Mouse (Mus musculus) limb, embryonic 14.5 days (tissue): ENCODE results near the gene Kcng1. TPM values are rescaled to one million over a fixed set of nuclear protein-coding genes. Genes with fewer than 3 reads are reported as not detected.
A peak's percentile ranks its signal among the peaks of the same experiment; 100 is the strongest.

Experiments used
- ATAC-seq: fragments of 200-750 bp; cut with Nextera tagmentation; 2 replicates; pipeline ENCODE4 v1.8.0; 2017; ENCODE audit warnings: low read depth, moderate number of reproducible peaks, moderate TSS enrichment; ENCODE audit not compliant: low FRiP score
- DNase-seq: peaks from one replicate; pipeline ENCODE4 v3.0.0-alpha.2; 2015; ENCODE audit warnings: low spot score
- H3K27ac ChIP-seq: fragments of 300-500 bp; sonication (generic); replicated peaks from 2 replicates; pipeline ENCODE4 v1.5.1; 2014; ENCODE audit warnings: low read depth, mild to moderate bottlenecking, low read length, moderate library complexity, mixed read lengths
- H3K27me3 ChIP-seq: fragments of 300-500 bp; sonication (generic); 2 replicates; pipeline ENCODE4 v1.6.1; 2014; ENCODE audit warnings: low read length, mixed read lengths; ENCODE audit not compliant: control insufficient read depth, insufficient read depth
- H3K36me3 ChIP-seq: fragments of 300-500 bp; sonication (generic); 2 replicates; pipeline ENCODE4 v1.6.1; 2014; ENCODE audit warnings: mild to moderate bottlenecking, low read length, moderate library complexity, mixed read lengths; ENCODE audit not compliant: control insufficient read depth, insufficient read depth
- H3K4me1 ChIP-seq: fragments of 300-500 bp; sonication (generic); 2 replicates; pipeline ENCODE4 v1.6.1; 2014; ENCODE audit warnings: antibody characterized with exemption, low read length, mixed read lengths; ENCODE audit not compliant: control insufficient read depth, insufficient read depth
- H3K4me2 ChIP-seq: fragments of 300-500 bp; sonication (generic); replicated peaks from 2 replicates; pipeline ENCODE4 v1.6.1; 2014; ENCODE audit warnings: low read depth, mild to moderate bottlenecking, low read length, moderate library complexity; ENCODE audit not compliant: severe bottlenecking
- H3K4me3 ChIP-seq: fragments of 300-500 bp; sonication (generic); replicated peaks from 2 replicates; pipeline ENCODE4 v1.5.1; 2014; ENCODE audit warnings: low read length
- H3K9ac ChIP-seq: fragments of 300-500 bp; sonication (generic); 2 replicates; pipeline ENCODE4 v1.6.1; 2014; ENCODE audit warnings: mild to moderate bottlenecking, low read depth, low read length, moderate library complexity; ENCODE audit not compliant: severe bottlenecking
- H3K9me3 ChIP-seq: fragments of 300-500 bp; sonication (generic); 2 replicates; pipeline ENCODE4 v1.6.1; 2016; ENCODE audit warnings: low read length; ENCODE audit not compliant: control insufficient read depth
- POLR2A ChIP-seq: fragments of 200-500 bp; IDR thresholded peaks from 2 replicates; pipeline ENCODE4 v1.8.0; 2012; ENCODE audit warnings: inconsistent platforms, mild to moderate bottlenecking, moderate library complexity, borderline replicate concordance; ENCODE audit not compliant: insufficient read depth, insufficient read length; ENCODE audit errors: extremely low read depth
- WGBS: fragments of 180-500 bp; shearing (Covaris S2); extraction: QIAGEN DNeasy Blood & Tissue Kit; methylation state at CpG from one replicate; pipeline ENCODE4 v1.1.7; 2014; 5-methylcytosine and 5-hydroxymethylcytosine counted together
- polyA plus RNA-seq, 2 experiments: library from polyadenylated mRNA; depleted of rRNA in 1 of 2; stranded (reverse) in 1 of 2; unstranded in 1 of 2; fragments of >200 nt; fragmentation: Nextera tagmentation in 1 of 2; extraction: Ambion mirVana in 1 of 2; gene quantifications; 2 replicates each; pipeline versions ENCODE4 v1.2.1 to v1.2.3; 2012 to 2014

Gene Kcng1
- polyA plus RNA-seq, 2 experiments = 0.59 to 0.78 TPM

DNA sequence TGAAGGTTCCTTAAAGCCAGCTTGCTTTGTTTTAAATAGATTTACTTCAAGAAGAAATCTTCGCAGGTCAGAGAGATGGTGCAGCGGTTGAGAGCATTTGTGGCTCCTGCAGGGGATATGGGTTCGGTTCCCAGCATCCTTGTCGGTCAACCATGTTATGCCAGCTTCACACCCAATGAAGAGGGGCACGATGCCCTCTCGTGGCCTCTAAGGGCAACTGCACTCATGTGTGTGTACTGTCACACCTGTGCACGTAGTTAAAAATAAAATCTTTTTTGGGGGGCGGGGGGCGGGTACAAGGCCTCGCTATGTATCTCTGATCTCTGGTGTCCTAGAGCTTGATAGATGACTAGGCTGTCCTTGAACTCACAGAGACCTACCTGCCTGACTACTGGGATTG, 15.0 kb upstream of the Kcng1 start:
- no peak overlapping the region for H3K4me2 ChIP-seq
- no peaks in the 10 kb centered on the region for H3K9me3 ChIP-seq
- TF ChIP-seq POLR2A = no peak
- peaks cover 12% of the 10 kb centered on the region; the same call in 1 of the 2 replicates for H3K4me1 ChIP-seq
- DNase-seq (no peak), ATAC-seq (no peak)
- no peaks in the 10 kb centered on the region for H3K27me3 ChIP-seq
- H3K4me3 ChIP-seq = no peak overlapping the region
- H3K36me3 ChIP-seq = no peaks in the 10 kb centered on the region
- WGBS = 83% methylated on average over 10 of the region's 10 CpGs
- H3K27ac ChIP-seq = no peak overlapping the region
- no peak overlapping the region for H3K9ac ChIP-seq

- Histone ChIP-seq H3K9me3 (no peaks in the 10 kb centered on the region), H3K27ac (no peak overlapping the region), H3K9ac (no peak overlapping the region), H3K4me2 (no peak overlapping the region), H3K36me3 (no peaks in the 10 kb centered on the region), H3K27me3 (no peaks in the 10 kb centered on the region), H3K4me3 (no peak overlapping the region), H3K4me1 (peaks cover 8% of the 10 kb centered on the region; the same call in 1 of the 2 replicates)
- DNase-seq (no peak), ATAC-seq (no peak)
- 20% methylated on average over 6 of the region's 6 CpGs for WGBS
- no peak for TF ChIP-seq POLR2A
Observed at GRCm38 (mm10) chr2:168292521-168292920, 11.0 kb upstream of the Kcng1 start.

DNA sequence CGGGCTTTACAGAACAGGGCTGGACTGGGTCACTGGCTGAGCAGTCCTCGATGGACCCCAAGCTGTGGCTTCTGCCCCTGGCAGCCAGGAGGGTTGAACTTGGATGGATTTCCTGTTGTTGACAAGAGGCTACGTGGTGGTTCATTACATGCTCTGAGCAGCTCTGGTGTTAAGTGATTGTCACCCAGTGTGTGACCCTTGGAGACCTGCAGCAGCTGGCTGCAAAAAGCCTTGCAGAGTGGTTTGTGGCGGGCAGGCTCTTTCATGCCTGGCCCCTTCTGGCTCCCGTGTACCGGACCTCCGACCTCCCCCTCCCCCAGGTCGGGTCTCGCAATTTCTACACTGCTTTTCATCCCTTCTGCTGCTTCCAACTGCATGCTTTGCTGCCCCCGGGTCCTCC, 10.5 kb upstream of the Kcng1 start:
- no peak overlapping the region for H3K4me2 ChIP-seq
- no peaks in the 10 kb centered on the region for H3K9me3 ChIP-seq
- 13% methylated on average over 10 of the region's 10 CpGs for WGBS
- no peak for TF ChIP-seq POLR2A
- no peak overlapping the region for H3K4me3 ChIP-seq
- H3K36me3 ChIP-seq = no peaks in the 10 kb centered on the region
- H3K27me3 ChIP-seq = no peaks in the 10 kb centered on the region
- peaks cover 7% of the 10 kb centered on the region; the same call in 1 of the 2 replicates for H3K4me1 ChIP-seq
- H3K27ac ChIP-seq = no peak overlapping the region
- 0 out of 2 replicates have a peak overlapping the region, but pooled peaks have one; percentile 12 for H3K9ac ChIP-seq
- ATAC-seq (no peak), DNase-seq (no peak)

GRCm38 (mm10) chr2:168289851-168290250, 8.3 kb upstream of the Kcng1 start:
- H3K36me3 ChIP-seq = no peaks in the 10 kb centered on the region
- peaks cover 7% of the 10 kb centered on the region; the same call in 1 of the 2 replicates for H3K4me1 ChIP-seq
- H3K4me3 ChIP-seq = no peak overlapping the region
- no peaks in the 10 kb centered on the region for H3K9me3 ChIP-seq
- H3K4me2 ChIP-seq = no peak overlapping the region
- ATAC-seq (no peak), DNase-seq (no peak)
- H3K27me3 ChIP-seq = no peaks in the 10 kb centered on the region
- H3K27ac ChIP-seq = no peak overlapping the region
- no peak for TF ChIP-seq POLR2A
- WGBS = 72% methylated on average over 2 of the region's 2 CpGs
- H3K9ac ChIP-seq = no peak overlapping the region

GRCm38 (mm10) chr2:168289016-168289415, 7.5 kb upstream of the Kcng1 start:
- Histone ChIP-seq H3K27me3 (no peaks in the 10 kb centered on the region), H3K27ac (no peak overlapping the region), H3K9ac (no peak overlapping the region), H3K4me3 (no peak overlapping the region), H3K9me3 (no peaks in the 10 kb centered on the region), H3K36me3 (no peaks in the 10 kb centered on the region), H3K4me1 (peaks cover 7% of the 10 kb centered on the region; the same call in 1 of the 2 replicates), H3K4me2 (no peak overlapping the region)
- 54% methylated on average over 9 of the region's 9 CpGs for WGBS
- ATAC-seq = no peak
- DNase-seq = no peak
- no peak for TF ChIP-seq POLR2A

GRCm38 (mm10) chr2:168286987-168287386, 5.5 kb upstream of the Kcng1 start:
- ATAC-seq (no peak), DNase-seq (no peak)
- H3K36me3 ChIP-seq = no peaks in the 10 kb centered on the region
- H3K9me3 ChIP-seq = no peaks in the 10 kb centered on the region
- H3K4me3 ChIP-seq = no peak overlapping the region
- H3K27me3 ChIP-seq = peaks cover 4% of the 10 kb centered on the region; the same call in 1 of the 2 replicates
- no peak overlapping the region for H3K27ac ChIP-seq
- TF ChIP-seq POLR2A = no peak
- no peak overlapping the region for H3K4me2 ChIP-seq
- 0 out of 2 replicates have a peak, but pooled peaks cover 3% of the 10 kb centered on the region for H3K4me1 ChIP-seq
- no peak overlapping the region for H3K9ac ChIP-seq
- 29% methylated on average over 3 of the region's 3 CpGs for WGBS
